Mouse (Mus musculus): ENCODE results near the gene Triap1. TPM values are rescaled to one million over a fixed set of nuclear protein-coding genes. Genes with fewer than 3 reads are reported as not detected.

The Triap1 gene
- polyA plus RNA-seq, 1 experiment from 2014 or later: 56.2 TPM

DNA sequence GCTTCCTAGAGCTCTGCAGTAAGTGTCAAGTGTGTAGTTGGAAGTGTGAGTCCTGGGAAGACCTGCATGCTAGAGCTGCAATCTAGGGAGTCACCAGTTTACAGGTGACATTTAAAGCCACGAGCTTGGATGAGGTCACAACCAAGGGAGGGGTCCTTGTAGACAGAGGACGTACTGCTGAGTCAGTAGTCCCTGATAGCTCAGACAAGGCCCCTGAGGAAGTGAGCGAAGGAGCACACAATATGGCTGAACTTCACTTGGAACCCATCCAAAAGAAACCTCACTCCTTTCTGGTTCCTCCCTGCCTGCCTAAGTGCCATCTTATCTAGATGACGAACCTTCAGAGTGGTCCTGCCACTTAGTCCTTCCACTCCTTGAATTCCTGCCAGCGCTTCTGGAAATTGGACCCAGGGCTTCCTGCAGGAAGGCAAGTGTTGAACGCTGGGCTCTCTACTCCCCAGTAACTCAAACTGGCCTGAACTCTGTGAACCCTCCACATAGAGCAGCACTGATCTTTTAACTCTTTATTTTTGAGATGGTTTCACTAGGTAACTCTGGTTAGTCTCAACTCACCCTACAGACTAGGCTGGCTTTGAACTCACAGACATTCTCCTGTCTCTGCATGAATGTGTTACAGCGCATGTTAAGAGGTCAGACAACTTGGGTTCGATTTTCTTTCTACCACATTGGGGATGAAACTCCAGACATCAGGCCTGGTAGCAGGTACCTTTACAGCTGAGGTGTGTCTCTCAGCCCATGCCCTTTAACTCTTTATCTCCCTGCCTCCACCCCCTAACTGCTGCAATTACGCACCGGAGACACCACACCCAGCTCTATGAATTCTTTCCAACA lies 28.0 kb upstream of the Triap1 start:
- H3K4me3 ChIP-seq (ENCODE audit: low read length): no peak overlapping the region
- H3K4me1 ChIP-seq (ENCODE audit: control insufficient read depth, insufficient read depth, low read length): peaks cover 25% of the 10 kb centered on the region
- no peaks in the 10 kb centered on the region for H3K9me3 ChIP-seq (ENCODE audit: control insufficient read depth, low read length)
- no peaks in the 10 kb centered on the region for H3K36me3 ChIP-seq (ENCODE audit: control insufficient read depth, insufficient read depth, low read length)
- no peaks in the 10 kb centered on the region for H3K27me3 ChIP-seq (ENCODE audit: control insufficient read depth, insufficient read depth, low read length)
- WGBS: 53% methylated on average over 10 of the region's 10 CpGs
- ATAC-seq (ENCODE audit: low FRiP score, low TSS enrichment): no peak
- H3K4me2 ChIP-seq (replicated peaks; ENCODE audit: low read depth, low read length): no peak overlapping the region
- H3K9ac ChIP-seq (ENCODE audit: low read depth, low read length): no peak overlapping the region
- H3K27ac ChIP-seq (ENCODE audit: low read depth, low read length): no peak overlapping the region

DNA sequence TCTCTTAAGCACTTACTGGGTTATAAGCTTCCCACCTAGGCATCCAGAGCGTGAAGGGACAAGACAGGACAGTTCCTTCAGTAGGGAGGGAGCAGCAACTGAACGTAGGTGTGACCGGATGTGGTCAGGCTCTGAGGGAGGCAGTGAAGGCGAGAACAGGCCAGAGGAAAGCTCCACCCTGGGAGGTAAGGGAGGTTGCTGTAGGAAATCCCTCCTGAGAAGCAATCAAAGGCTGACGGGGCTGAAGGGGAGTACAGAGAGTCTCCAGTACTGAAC lies 27.4 kb upstream of the Triap1 start:
- no peak overlapping the region for H3K9ac ChIP-seq (ENCODE audit: low read depth, low read length)
- H3K4me3 ChIP-seq (ENCODE audit: low read length): no peak overlapping the region
- ATAC-seq (ENCODE audit: low FRiP score, low TSS enrichment): no peak
- H3K27ac ChIP-seq (ENCODE audit: low read depth, low read length): no peak overlapping the region
- H3K4me1 ChIP-seq (ENCODE audit: control insufficient read depth, insufficient read depth, low read length): peaks cover 31% of the 10 kb centered on the region
- no peak overlapping the region for H3K4me2 ChIP-seq (replicated peaks; ENCODE audit: low read depth, low read length)
- no peaks in the 10 kb centered on the region for H3K9me3 ChIP-seq (ENCODE audit: control insufficient read depth, low read length)
- 42% methylated on average over 5 of the region's 5 CpGs for WGBS
- H3K27me3 ChIP-seq (ENCODE audit: control insufficient read depth, insufficient read depth, low read length): no peaks in the 10 kb centered on the region
- no peaks in the 10 kb centered on the region for H3K36me3 ChIP-seq (ENCODE audit: control insufficient read depth, insufficient read depth, low read length)

DNA sequence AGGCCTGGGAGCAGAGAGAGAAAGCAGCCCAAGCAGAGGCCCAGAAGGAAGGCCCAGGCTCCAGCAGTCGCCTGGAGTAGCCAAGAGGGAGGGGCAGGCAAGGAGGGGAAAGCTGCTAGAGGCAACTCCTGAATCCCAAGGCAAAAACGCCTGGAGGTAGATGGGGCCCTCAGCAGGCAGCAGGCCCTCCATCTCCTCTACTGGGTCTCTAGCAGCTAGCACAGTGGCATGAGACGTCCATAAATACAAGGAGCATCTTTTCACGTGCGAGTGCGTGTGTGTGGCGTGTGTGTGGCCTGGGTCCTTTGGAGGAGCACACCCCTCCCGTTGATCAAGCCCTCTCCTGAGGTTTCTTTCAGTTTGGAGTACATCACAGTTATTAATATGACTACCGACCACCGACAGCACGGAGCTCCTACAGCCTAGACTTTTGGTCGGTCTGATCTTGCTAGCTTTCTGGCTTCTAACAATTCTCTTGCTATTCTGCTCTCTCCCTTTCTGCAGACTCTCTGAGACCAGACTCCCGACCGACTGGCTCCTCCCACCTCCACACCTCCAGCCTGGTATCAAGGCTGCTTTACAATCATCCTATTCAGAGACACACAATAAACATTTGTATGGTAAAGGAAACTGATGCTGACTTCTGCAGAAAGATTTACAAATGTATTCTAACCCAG lies 23.9 kb upstream of the Triap1 start:
- 10% methylated on average over 14 of the region's 14 CpGs for WGBS
- Histone ChIP-seq H3K27ac (ENCODE audit: low read depth, low read length) (peak overlapping the region; percentile 52; the same call in 1 of the 2 replicates), H3K9ac (ENCODE audit: low read depth, low read length) (peak overlapping the region; percentile 18), H3K4me3 (ENCODE audit: low read length) (no peak overlapping the region), H3K4me2 (replicated peaks; ENCODE audit: low read depth, low read length) (peak overlapping the region; percentile 13), H3K36me3 (ENCODE audit: control insufficient read depth, insufficient read depth, low read length) (no peaks in the 10 kb centered on the region), H3K9me3 (ENCODE audit: control insufficient read depth, low read length) (no peaks in the 10 kb centered on the region), H3K4me1 (ENCODE audit: control insufficient read depth, insufficient read depth, low read length) (peaks cover 37% of the 10 kb centered on the region), H3K27me3 (ENCODE audit: control insufficient read depth, insufficient read depth, low read length) (no peaks in the 10 kb centered on the region)
- no peak for ATAC-seq (ENCODE audit: low FRiP score, low TSS enrichment)

DNA sequence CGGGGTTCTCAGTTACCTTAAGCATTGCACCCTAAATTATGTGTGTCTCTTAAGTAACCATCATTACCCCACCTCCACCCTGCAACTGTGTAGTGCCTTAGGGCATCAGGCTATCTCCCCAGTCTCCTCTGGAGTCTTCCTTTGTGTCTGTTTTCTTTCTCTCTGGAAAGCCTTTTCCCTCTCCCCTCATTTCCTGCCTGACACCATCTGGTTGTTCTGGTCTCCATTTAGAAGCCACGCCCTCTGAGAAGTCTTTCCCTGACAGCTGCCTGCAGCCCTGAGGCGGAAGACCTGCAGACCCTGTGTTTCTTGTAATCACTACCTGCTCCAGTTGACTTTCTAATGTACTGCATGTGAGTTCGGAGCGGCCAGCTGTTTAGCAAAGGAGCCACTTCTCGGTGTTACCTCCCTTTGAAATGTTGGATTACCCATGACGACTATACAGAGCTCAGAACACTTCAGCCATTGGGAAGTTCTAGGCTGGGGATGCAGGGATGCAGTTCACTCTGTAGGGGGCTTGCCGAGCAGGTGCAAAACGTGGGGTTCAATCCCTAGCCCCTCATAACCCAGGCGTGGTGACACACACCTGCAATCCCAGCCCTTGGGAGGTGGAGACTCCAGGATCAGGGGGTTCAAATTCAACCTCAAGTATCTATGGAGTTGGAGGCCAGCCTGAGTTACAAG lies 23.2 kb upstream of the Triap1 start:
- ATAC-seq (ENCODE audit: low FRiP score, low TSS enrichment): peak; percentile 21; the same call in 1 of the 2 replicates
- Histone ChIP-seq H3K4me3 (ENCODE audit: low read length) (no peak overlapping the region; the same call in 1 of the 2 replicates), H3K9ac (ENCODE audit: low read depth, low read length) (peak overlapping the region; percentile 18), H3K9me3 (ENCODE audit: control insufficient read depth, low read length) (no peaks in the 10 kb centered on the region), H3K27ac (ENCODE audit: low read depth, low read length) (peak overlapping the region; percentile 52; the same call in 1 of the 2 replicates), H3K4me2 (replicated peaks; ENCODE audit: low read depth, low read length) (peak overlapping the region; percentile 13), H3K4me1 (ENCODE audit: control insufficient read depth, insufficient read depth, low read length) (peaks cover 37% of the 10 kb centered on the region), H3K27me3 (ENCODE audit: control insufficient read depth, insufficient read depth, low read length) (no peaks in the 10 kb centered on the region), H3K36me3 (ENCODE audit: control insufficient read depth, insufficient read depth, low read length) (no peaks in the 10 kb centered on the region)
- WGBS: 3% methylated on average over 10 of the region's 10 CpGs

DNA sequence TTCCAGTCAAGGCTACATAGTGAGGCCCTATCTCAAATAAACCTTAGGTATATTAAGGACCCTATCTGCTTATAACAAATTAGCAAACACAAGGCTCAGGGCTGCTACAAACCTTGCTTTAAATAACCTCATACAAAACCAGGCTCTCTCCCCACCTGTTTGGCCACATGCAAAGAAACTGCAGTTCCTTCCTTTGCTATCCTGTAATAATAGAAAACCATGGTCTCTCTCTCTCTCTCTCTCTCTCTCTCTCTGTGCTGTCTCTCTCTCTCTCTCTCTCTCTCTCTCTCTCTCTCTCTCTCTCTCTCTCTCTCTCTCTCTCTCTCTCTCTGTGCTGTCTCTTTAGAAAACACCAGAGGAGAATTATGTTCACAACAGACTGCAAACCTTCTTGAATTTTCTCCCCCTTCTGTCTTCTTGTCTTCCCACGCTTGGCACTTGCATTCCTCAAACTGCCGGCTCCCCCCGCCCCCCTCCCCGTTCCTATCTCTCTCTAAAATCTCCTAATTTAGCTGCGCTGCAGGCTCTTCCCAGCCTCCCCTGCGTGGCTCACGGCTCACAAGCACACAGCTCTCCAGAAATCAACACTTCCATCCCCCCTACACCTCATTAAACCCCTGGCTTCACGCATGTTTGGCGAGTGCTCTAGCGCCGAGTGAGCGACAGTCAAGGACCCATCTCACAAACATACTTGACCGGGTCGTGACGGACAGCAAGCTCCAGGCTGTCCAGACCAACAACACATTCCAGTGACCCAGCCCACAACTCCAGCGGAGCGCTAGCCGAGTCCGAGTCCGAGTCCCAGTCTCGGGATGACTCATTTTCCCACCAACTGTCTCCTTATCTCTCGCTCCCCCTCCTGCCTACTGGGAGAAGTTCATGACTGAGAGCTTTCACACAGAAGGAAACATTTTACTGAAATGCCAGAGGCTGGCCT lies 21.8 kb upstream of the Triap1 start:
- Histone ChIP-seq H3K27ac (ENCODE audit: low read depth, low read length) (peak overlapping the region; percentile 85), H3K9ac (ENCODE audit: low read depth, low read length) (peak overlapping the region; percentile 52; the same call in 1 of the 2 replicates), H3K4me2 (replicated peaks; ENCODE audit: low read depth, low read length) (peak overlapping the region; percentile 70), H3K4me3 (ENCODE audit: low read length) (peak overlapping the region; percentile 40), H3K36me3 (ENCODE audit: control insufficient read depth, insufficient read depth, low read length) (no peaks in the 10 kb centered on the region), H3K4me1 (ENCODE audit: control insufficient read depth, insufficient read depth, low read length) (peaks cover 28% of the 10 kb centered on the region), H3K9me3 (ENCODE audit: control insufficient read depth, low read length) (no peaks in the 10 kb centered on the region), H3K27me3 (ENCODE audit: control insufficient read depth, insufficient read depth, low read length) (no peaks in the 10 kb centered on the region)
- WGBS: under 1% methylated on average over 22 of the region's 22 CpGs
- ATAC-seq (ENCODE audit: low FRiP score, low TSS enrichment): peak; percentile 86

DNA sequence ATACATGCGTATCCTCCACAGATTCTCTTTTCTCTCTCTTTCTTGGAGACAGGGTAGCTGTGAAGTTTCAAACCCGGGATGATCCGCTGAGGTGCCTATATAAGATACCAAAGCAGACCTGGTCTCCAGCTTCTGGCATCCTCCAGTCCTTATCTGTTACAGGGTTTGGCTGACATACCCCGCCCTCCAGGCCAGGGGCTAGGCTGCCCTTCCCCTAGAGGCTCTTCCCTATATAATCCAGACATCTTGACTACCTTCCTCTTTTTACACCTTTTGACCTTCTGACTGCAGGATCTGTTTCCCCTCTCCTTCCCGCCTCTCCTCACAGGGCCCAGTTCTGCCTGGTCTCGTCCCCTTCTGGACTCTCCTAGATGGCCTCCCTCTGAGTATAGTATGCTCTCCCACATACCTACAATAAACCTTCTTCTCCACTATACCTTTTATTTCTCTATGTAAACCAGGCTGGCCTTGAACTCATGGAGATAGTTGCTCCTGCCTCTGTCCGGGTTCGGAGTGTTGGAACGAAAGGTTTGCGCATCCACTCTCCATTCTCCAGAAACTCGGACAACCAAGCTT lies 14.7 kb upstream of the Triap1 start:
- peaks cover 15% of the 10 kb centered on the region for H3K4me1 ChIP-seq (ENCODE audit: control insufficient read depth, insufficient read depth, low read length)
- 26% methylated on average over 11 of the region's 11 CpGs for WGBS
- peak overlapping the region; percentile 49 for H3K4me2 ChIP-seq (replicated peaks; ENCODE audit: low read depth, low read length)
- peaks cover 13% of the 10 kb centered on the region for H3K36me3 ChIP-seq (ENCODE audit: control insufficient read depth, insufficient read depth, low read length)
- peak overlapping the region; percentile 80 for H3K4me3 ChIP-seq (ENCODE audit: low read length)
- H3K27ac ChIP-seq (ENCODE audit: low read depth, low read length): peak overlapping the region; percentile 91
- peak overlapping the region; percentile 88 for H3K9ac ChIP-seq (ENCODE audit: low read depth, low read length)
- ATAC-seq (ENCODE audit: low FRiP score, low TSS enrichment): peak; percentile 43
- H3K27me3 ChIP-seq (ENCODE audit: control insufficient read depth, insufficient read depth, low read length): no peaks in the 10 kb centered on the region
- no peaks in the 10 kb centered on the region for H3K9me3 ChIP-seq (ENCODE audit: control insufficient read depth, low read length)

DNA sequence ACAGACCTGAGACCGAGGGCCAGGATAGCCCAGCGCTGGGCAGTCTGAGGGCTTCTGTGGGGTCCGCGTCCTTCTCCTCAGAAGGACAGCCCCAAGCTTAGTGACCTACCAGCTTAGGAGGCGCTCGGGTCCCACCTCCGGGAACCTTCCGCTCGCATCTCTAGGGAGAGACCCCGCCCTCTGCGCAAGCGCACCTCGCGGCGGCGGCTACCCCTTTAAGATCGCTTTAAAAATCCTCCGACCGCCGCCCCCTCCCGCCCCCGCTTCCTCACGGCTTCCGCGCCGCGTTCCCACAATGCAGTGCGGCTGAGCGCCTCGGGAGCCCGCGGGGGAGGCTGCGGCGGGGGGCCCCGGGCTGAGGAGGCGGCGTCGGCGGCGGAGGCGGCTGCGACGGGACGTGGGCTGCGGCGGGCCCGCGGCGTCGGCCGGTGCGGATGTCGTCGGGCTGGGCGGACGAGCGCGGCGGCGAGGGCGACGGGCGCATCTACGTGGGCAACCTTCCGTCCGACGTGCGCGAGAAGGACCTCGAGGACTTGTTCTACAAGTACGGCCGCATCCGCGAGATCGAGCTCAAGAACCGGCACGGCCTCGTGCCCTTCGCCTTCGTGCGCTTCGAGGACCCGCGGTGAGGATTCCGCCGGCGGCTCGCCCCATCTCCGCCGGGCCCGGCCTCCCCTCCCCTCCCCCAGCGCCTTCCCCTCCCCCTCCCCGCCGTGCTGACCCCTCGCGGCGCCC lies 14.0 kb upstream of the Triap1 start, which contains the start of gene Srsf9:
Gene Srsf9 (plus strand): TSS at position 303 of the 735 bp plus-strand sequence.
- peaks cover 15% of the 10 kb centered on the region for H3K4me1 ChIP-seq (ENCODE audit: control insufficient read depth, insufficient read depth, low read length)
- WGBS: under 1% methylated on average over 77 of the region's 97 CpGs
- peaks cover 20% of the 10 kb centered on the region for H3K36me3 ChIP-seq (ENCODE audit: control insufficient read depth, insufficient read depth, low read length)
- H3K27me3 ChIP-seq (ENCODE audit: control insufficient read depth, insufficient read depth, low read length): no peaks in the 10 kb centered on the region
- ATAC-seq (ENCODE audit: low FRiP score, low TSS enrichment): peak; percentile 93
- H3K27ac ChIP-seq (ENCODE audit: low read depth, low read length): peak within 1 kb of the TSS; percentile 91
- no peaks in the 10 kb centered on the region for H3K9me3 ChIP-seq (ENCODE audit: control insufficient read depth, low read length)
- H3K9ac ChIP-seq (ENCODE audit: low read depth, low read length): peak within 1 kb of the TSS; percentile 88
- peak within 1 kb of the TSS; percentile 80 for H3K4me3 ChIP-seq (ENCODE audit: low read length)
- H3K4me2 ChIP-seq (replicated peaks; ENCODE audit: low read depth, low read length): peak within 1 kb of the TSS; percentile 49
